Mouse (Mus musculus) MEL (cell line): Measurements from ENCODE around the gene Ephb2.

ENCODE experiments used
- CTCF ChIP-seq, 3 experiments: IDR thresholded peaks in 2 of 3; conservative IDR thresholded peaks in 1 of 3; 2 replicates each; pipeline ENCODE4 v1.5.1; 2011 to 2012; ENCODE audit warnings: low read length in 3 of 3, low read depth in 2 of 3, mild to moderate bottlenecking in 2 of 3, improper control_type of control experiment in 1 of 3, inconsistent platforms in 1 of 3, mixed read lengths in 1 of 3, moderate library complexity in 1 of 3; ENCODE audit not compliant: control insufficient read depth in 1 of 3, insufficient read depth in 1 of 3, poor library complexity in 1 of 3, severe bottlenecking in 1 of 3
- MAFK ChIP-seq: IDR thresholded peaks from 2 replicates; pipeline ENCODE4 v1.6.1; 2011; ENCODE audit warnings: low read depth, mild to moderate bottlenecking, low read length, improper control_type of control experiment, borderline replicate concordance
- MAX ChIP-seq: IDR thresholded peaks from 2 replicates; pipeline ENCODE4 v1.6.1; 2011; ENCODE audit warnings: low read length, improper control_type of control experiment
- TCF12 ChIP-seq: IDR thresholded peaks from 2 replicates; pipeline ENCODE4 v1.6.1; 2014; ENCODE audit warnings: low read depth, mild to moderate bottlenecking, inconsistent platforms, low read length, improper control_type of control experiment, moderate library complexity

- TF ChIP-seq MAFK (no peak), CTCF (IDR thresholded peaks at IDR 0.05 in 2 of 3, conservative IDR thresholded peaks at IDR 0.05 in 1 of 3; ENCODE audit: control insufficient read depth in 1 of 3, insufficient read depth in 1 of 3, low read depth in 2 of 3, low read length in 3 of 3, poor library complexity in 1 of 3, severe bottlenecking in 1 of 3) (no peak), TCF12 (no peak), MAX (no peak)
Measured at GRCm38 (mm10) chr4:136878171-136878570, 42.4 kb upstream of the Ephb2 start.
